Mouse (Mus musculus): ENCODE measurements around the gene Ptprc. TPM values are rescaled to one million over a fixed set of nuclear protein-coding genes. Genes with fewer than 3 reads are reported as not detected.

Ptprc gene
- polyA plus RNA-seq, 1 experiment from 2014 or later = 0.61 TPM

- 100% methylated on average over 1 of the region's 1 CpGs for WGBS
- Histone ChIP-seq H3K4me3 (replicated peaks) (no peak overlapping the region), H3K9ac (replicated peaks) (no peak overlapping the region), H3K9me3 (no peaks in the 10 kb centered on the region), H3K27ac (no peak overlapping the region), H3K4me1 (replicated peaks) (peaks cover 16% of the 10 kb centered on the region), H3K4me2 (replicated peaks) (no peak overlapping the region), H3K36me3 (no peaks in the 10 kb centered on the region), H3K27me3 (no peaks in the 10 kb centered on the region)
- no peak for ATAC-seq
Observed at GRCm38 (mm10) chr1:138025298-138025697, 150.2 kb downstream of the Ptprc start.

- Histone ChIP-seq H3K4me1 (replicated peaks) (peaks cover 9% of the 10 kb centered on the region), H3K36me3 (no peaks in the 10 kb centered on the region), H3K27me3 (no peaks in the 10 kb centered on the region), H3K9ac (replicated peaks) (no peak overlapping the region), H3K4me3 (replicated peaks) (no peak overlapping the region), H3K27ac (no peak overlapping the region), H3K9me3 (no peaks in the 10 kb centered on the region), H3K4me2 (replicated peaks) (no peak overlapping the region)
- ATAC-seq = no peak
- 72% methylated on average over 4 of the region's 4 CpGs for WGBS
Observed at GRCm38 (mm10) chr1:138023601-138024000, 151.9 kb downstream of the Ptprc start.

GRCm38 (mm10) chr1:138022918-138023295 lies 152.6 kb downstream of the Ptprc start:
- Histone ChIP-seq H3K9me3 (no peaks in the 10 kb centered on the region), H3K9ac (replicated peaks) (no peak overlapping the region), H3K36me3 (no peaks in the 10 kb centered on the region), H3K27ac (peak overlapping the region; percentile 39; the same call in 1 of the 2 replicates), H3K4me3 (replicated peaks) (no peak overlapping the region), H3K4me2 (replicated peaks) (no peak overlapping the region), H3K27me3 (no peaks in the 10 kb centered on the region), H3K4me1 (replicated peaks) (peaks cover 9% of the 10 kb centered on the region)
- ATAC-seq = no peak
- 15% methylated on average over 3 of the region's 3 CpGs for WGBS

GRCm38 (mm10) chr1:138021962-138022917 lies 153.3 kb downstream of the Ptprc start:
- Histone ChIP-seq H3K4me2 (replicated peaks) (no peak overlapping the region), H3K36me3 (no peaks in the 10 kb centered on the region)
- WGBS = 37% methylated on average over 11 of the region's 11 CpGs

More at GRCm38 (mm10) chr1:138021962-138022917, 153.3 kb downstream of the Ptprc start:
- peak; percentile 76 for ATAC-seq
- H3K4me3 ChIP-seq (replicated peaks) = no peak overlapping the region
- no peaks in the 10 kb centered on the region for H3K9me3 ChIP-seq
- no peak overlapping the region for H3K9ac ChIP-seq (replicated peaks)
- H3K27ac ChIP-seq = peak overlapping the region; percentile 39; the same call in 1 of the 2 replicates
- H3K27me3 ChIP-seq = no peaks in the 10 kb centered on the region
- H3K4me1 ChIP-seq (replicated peaks) = peaks cover 9% of the 10 kb centered on the region

Other genes starting within 250 kb of the Ptprc start
- gene Atp6v1g3, start 98.0 kb upstream of the Ptprc start, polyA plus RNA-seq (2015; fragmentation: Nextera tagmentation; extraction: Ambion mirVana) = not detected in 2 replicates